Mouse (Mus musculus): ENCODE data around the gene Ankrd13c.

- TF ChIP-seq GATA1 (IDR thresholded peaks at IDR 0.05; ENCODE audit: borderline replicate concordance, low read length) (no peak), FLI1 (IDR thresholded peaks at IDR 0.05; ENCODE audit: low read length) (peak; percentile 79; the same call in 1 of the 2 replicates)
These were observed 89.4 kb downstream of the Ankrd13c start, which contains the start of the genes Srsf11 and Lrrc40 for GRCm38 (mm10) chr3:158036329-158036988.

Data from megakaryocyte, embryonic 14.5 days (primary cell).